Mouse (Mus musculus) gastrocnemius, adult 18-20 months (tissue): ENCODE results near the gene Arl9. TPM values are rescaled to one million over a fixed set of nuclear protein-coding genes. Genes with fewer than 3 reads are reported as not detected.
A peak's percentile ranks its signal among the peaks of the same experiment; 100 is the strongest.
"Not testable (repeated sequence)": the region's sequence is repeated elsewhere in the genome, so short reads cannot be mapped to it uniquely, and the experiment has no call there.

Experiments used
- DNase-seq: peaks from one replicate; pipeline ENCODE4 v3.0.0; 2021; ENCODE audit warnings: low spot score
- long read RNA-seq, 2 experiments: library from polyadenylated mRNA; stranded (forward); transcript quantifications; one replicate each; pipeline ENCODE4 v2.0.0; 2021
- total RNA-seq, 2 experiments: library from RNA; stranded (reverse); gene quantifications; 2 replicates each; pipeline ENCODE4 v1.2.3; 2021

Arl9 gene
- not detected for total RNA-seq
- long read RNA-seq, experiment 1, partial matches to known transcripts = 0 of 1 reads
- long read RNA-seq, experiment 1, other reads (novel, unspliced or antisense) = 1 of 1 reads
- long read RNA-seq, experiment 2 = 0 reads

- no peak for DNase-seq
Measured at GRCm38 (mm10) chr5:77004051-77004821, at the start of gene Arl9. Arl9 (plus strand) TSS chr5:77004055.

GRCm38 (mm10) chr5:76954271-76954900, 49.5 kb upstream of the Arl9 start:
- no peak for DNase-seq

- DNase-seq = no peak
Measured at GRCm38 (mm10) chr5:76955474-76955873, 48.4 kb upstream of the Arl9 start.

GRCm38 (mm10) chr5:76957954-76958353, 45.9 kb upstream of the Arl9 start:
- DNase-seq = no peak

- DNase-seq = no peak
Measured at GRCm38 (mm10) chr5:76959587-76959986, 44.3 kb upstream of the Arl9 start.

- DNase-seq = no peak
Measured at GRCm38 (mm10) chr5:76962545-76962944, 41.3 kb upstream of the Arl9 start.

- DNase-seq = no peak
Measured at GRCm38 (mm10) chr5:76964651-76965050, 39.2 kb upstream of the Arl9 start.

GRCm38 (mm10) chr5:76969250-76969649, 34.6 kb upstream of the Arl9 start:
- DNase-seq = no peak

- DNase-seq = not testable (repeated sequence)
Measured at GRCm38 (mm10) chr5:76971115-76971514, 32.7 kb upstream of the Arl9 start.

GRCm38 (mm10) chr5:76973488-76973887, 30.4 kb upstream of the Arl9 start:
- DNase-seq = no peak

GRCm38 (mm10) chr5:76974207-76974553, 29.7 kb upstream of the Arl9 start:
- DNase-seq = no peak

GRCm38 (mm10) chr5:76974554-76975285, 29.1 kb upstream of the Arl9 start, which contains the start of gene Srp72:
Srp72 (plus strand) TSS chr5:76974683.
- peak; percentile 83 for DNase-seq

GRCm38 (mm10) chr5:76975736-76976135, 28.1 kb upstream of the Arl9 start:
- no peak for DNase-seq

- no peak for DNase-seq
Measured at GRCm38 (mm10) chr5:76984015-76984414, 19.8 kb upstream of the Arl9 start.

GRCm38 (mm10) chr5:76990789-76991188, 13.1 kb upstream of the Arl9 start:
- no peak for DNase-seq

- no peak for DNase-seq
Measured at GRCm38 (mm10) chr5:76993174-76993814, 10.6 kb upstream of the Arl9 start.

- peak; percentile 50 for DNase-seq
Measured at GRCm38 (mm10) chr5:76998416-76998815, 5.4 kb upstream of the Arl9 start.

- no peak for DNase-seq
Measured at GRCm38 (mm10) chr5:77001192-77001591, 2.7 kb upstream of the Arl9 start.

- DNase-seq = no peak
Measured at GRCm38 (mm10) chr5:77010352-77010751, 6.5 kb downstream of the Arl9 start.

GRCm38 (mm10) chr5:77011082-77011481, 7.2 kb downstream of the Arl9 start:
- no peak for DNase-seq

GRCm38 (mm10) chr5:77013171-77013570, 9.3 kb downstream of the Arl9 start:
- DNase-seq = no peak
